Mouse (Mus musculus) thymus, postnatal 4 days (tissue): ENCODE results near the gene Glce.

Source experiments
- DNase-seq: peaks from one replicate; pipeline ENCODE4 v3.0.0; 2021

The Glce gene

GRCm38 (mm10) chr9:62023879-62024278 lies 98.6 kb downstream of the Glce start:
- no peak for DNase-seq

DNA sequence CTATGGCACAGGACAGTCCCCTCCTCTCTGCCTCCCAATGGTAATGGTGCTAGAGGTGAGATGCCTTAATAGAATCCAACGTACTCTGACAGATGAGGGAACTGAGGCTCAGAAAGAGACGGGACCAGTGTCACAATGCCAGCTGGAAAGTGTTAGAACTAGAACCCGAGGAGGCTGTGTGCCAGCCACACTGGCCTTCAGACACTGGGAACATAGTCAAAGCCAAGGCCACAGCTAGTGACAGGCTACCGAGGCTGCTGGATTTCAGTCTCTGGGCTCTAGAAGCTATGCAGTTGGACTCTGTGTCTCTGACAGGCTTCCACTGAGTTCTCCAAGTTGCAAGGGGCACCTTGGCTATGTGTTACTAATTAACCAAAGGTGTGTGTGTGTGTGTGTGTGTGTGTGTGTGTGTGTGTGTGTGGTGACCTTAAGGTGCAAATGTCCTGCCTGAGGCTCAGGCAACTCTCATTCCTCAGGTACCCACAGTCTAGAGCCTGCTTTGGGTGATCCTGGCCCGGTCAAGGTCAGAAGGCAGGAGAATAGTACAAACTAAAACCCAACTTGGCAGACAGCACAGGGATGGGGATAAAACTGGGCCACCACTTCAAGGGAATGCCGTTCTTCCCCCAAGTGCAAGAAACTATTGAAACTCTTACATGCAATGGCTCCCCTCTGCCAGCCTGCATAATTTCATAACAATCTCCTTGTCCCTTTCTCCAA lies 99.3 kb downstream of the Glce start:
- no peak for DNase-seq

DNA sequence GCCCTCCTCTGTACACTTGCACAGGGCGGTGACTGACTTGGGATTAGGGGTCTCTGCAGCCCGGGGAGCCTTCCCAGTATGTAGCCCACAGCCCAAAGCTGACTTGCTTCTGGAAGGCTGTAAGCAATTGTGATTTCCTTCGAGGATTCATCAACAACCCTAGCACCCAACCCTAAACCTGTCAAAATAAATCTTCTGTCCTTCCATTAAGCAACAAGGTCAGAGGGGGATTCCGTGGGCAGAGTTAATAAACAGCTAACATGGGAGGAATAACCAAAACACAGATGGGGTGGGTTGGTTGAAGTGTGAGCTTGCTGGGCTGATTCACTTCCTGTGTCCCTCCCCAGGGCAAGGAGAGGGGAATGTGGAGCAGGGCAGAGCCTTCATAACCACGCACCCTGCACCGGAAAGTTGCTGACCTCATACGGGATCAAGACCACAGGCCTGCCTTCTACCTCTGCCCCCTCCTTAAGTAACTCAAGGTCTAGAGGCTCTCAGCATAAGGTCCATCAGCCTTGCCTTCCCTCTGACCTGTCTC lies 100.8 kb downstream of the Glce start:
- DNase-seq: no peak

DNA sequence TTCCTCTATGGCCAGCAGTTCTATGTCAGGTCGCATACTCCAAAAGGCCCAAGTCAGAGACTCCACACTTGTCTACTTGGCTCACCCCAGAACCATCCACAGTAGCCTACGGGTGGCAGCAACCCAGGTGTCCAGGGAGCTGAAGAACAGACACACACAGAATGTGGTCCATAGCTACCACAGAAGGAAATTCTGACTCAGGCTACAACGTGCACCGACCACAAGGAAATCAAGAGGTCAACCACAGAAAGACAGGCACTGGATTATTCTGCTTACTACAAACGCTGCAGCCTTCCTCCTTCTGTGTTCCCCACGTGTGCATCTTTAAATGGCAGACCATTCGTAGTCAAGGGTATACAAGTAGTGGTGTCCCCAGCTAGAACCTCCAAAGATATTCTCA lies 102.2 kb downstream of the Glce start:
- no peak for DNase-seq

GRCm38 (mm10) chr9:62018229-62019093 lies 104.0 kb downstream of the Glce start:
- DNase-seq: no peak

- DNase-seq: no peak
Observed at GRCm38 (mm10) chr9:62017329-62017728, 105.1 kb downstream of the Glce start.

GRCm38 (mm10) chr9:62015504-62015903 lies 107.0 kb downstream of the Glce start:
- DNase-seq: peak; percentile 65

DNA sequence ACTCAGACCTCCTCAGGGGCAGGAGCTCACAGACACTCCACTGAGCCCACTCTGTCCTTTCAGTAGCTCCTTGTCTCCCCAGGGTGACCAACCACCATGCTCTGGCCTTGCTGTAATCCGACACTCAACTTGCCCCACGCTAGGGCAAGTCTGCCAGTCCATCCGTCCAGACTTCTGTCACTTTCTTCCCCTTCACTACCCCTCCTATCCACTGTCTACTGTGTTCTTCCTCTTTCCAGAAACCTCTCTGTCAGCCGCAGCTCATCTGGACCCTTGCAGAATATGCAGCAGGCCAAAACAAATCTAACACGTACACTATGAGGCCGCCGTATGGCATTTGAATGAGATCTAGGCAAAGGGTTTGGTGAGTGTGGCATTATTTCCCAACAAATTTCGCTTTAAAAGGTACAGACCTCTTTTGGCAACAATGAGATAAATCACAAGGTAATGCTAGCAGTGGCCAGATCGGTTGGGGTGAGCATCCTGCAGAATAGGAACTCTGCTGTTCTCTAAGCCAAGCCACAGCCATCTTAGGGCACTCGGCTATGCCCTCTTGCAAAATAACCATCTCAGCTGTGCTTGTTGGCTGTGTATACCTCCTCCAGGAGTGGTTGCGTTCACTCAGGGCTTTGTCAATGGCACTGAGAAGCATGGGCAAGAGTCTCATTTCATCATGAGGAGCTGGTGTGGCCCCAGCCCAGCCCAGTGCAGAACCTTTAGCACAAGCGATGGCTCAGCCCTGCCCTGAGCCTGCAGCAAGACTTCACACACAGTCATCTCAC lies 108.9 kb downstream of the Glce start:
- no peak for DNase-seq

GRCm38 (mm10) chr9:62008360-62008759 lies 114.1 kb downstream of the Glce start:
- no peak for DNase-seq
